Mouse (Mus musculus) kidney, embryonic 14.5 days (tissue): Measurements from ENCODE around the gene Xxylt1. TPM values are rescaled to one million over a fixed set of nuclear protein-coding genes. Genes with fewer than 3 reads are reported as not detected.
A peak's percentile ranks its signal among the peaks of the same experiment; 100 is the strongest.

Source experiments
- ATAC-seq: fragments of 200-750 bp; cut with Nextera tagmentation; 2 replicates; pipeline ENCODE4 v1.8.0; 2017; ENCODE audit warnings: moderate number of reproducible peaks, mild to moderate bottlenecking, moderate TSS enrichment, moderate library complexity; ENCODE audit not compliant: low FRiP score, low TSS enrichment
- H3K27ac ChIP-seq: fragments of 300-500 bp; sonication (generic); 2 replicates; pipeline ENCODE4 v1.5.1; 2014; ENCODE audit warnings: low read depth, mild to moderate bottlenecking, low read length, moderate library complexity, mixed read lengths
- H3K27me3 ChIP-seq: fragments of 300-500 bp; sonication (generic); 2 replicates; pipeline ENCODE4 v1.6.1; 2014; ENCODE audit warnings: mild to moderate bottlenecking, low read length; ENCODE audit not compliant: control insufficient read depth, insufficient read depth
- H3K36me3 ChIP-seq: fragments of 300-500 bp; sonication (generic); 2 replicates; pipeline ENCODE4 v1.6.1; 2014; ENCODE audit warnings: low read length, mixed read lengths; ENCODE audit not compliant: control insufficient read depth, insufficient read depth
- H3K4me1 ChIP-seq: fragments of 300-500 bp; sonication (generic); 2 replicates; pipeline ENCODE4 v1.6.1; 2014; ENCODE audit warnings: low read length, mixed read lengths; ENCODE audit not compliant: control insufficient read depth, insufficient read depth
- H3K4me2 ChIP-seq: fragments of 300-500 bp; sonication (generic); replicated peaks from 2 replicates; pipeline ENCODE4 v1.6.1; 2014; ENCODE audit warnings: low read depth, mild to moderate bottlenecking, low read length
- H3K4me3 ChIP-seq: fragments of 300-500 bp; sonication (generic); 2 replicates; pipeline ENCODE4 v1.5.1; 2014; ENCODE audit warnings: mild to moderate bottlenecking, low read length
- H3K9ac ChIP-seq: fragments of 300-500 bp; sonication (generic); 2 replicates; pipeline ENCODE4 v1.6.1; 2014; ENCODE audit warnings: low read depth, mild to moderate bottlenecking, low read length, moderate library complexity
- H3K9me3 ChIP-seq: fragments of 300-500 bp; sonication (generic); 2 replicates; pipeline ENCODE4 v1.6.1; 2016; ENCODE audit warnings: low read length; ENCODE audit not compliant: control insufficient read depth
- WGBS: fragments of 180-500 bp; shearing (Covaris S2); extraction: QIAGEN DNeasy Blood & Tissue Kit; methylation state at CpG from one replicate; pipeline ENCODE4 v1.1.7; 2014; 5-methylcytosine and 5-hydroxymethylcytosine counted together
- polyA plus RNA-seq: library from polyadenylated mRNA; unstranded; fragments of >200 nt; fragmentation: Nextera tagmentation; extraction: Ambion mirVana; gene quantifications from 2 replicates; pipeline ENCODE4 v1.2.1, GENCODE M21; 2014

Xxylt1 gene
- polyA plus RNA-seq, 1 experiment from 2014 or later: 28.6 TPM

DNA sequence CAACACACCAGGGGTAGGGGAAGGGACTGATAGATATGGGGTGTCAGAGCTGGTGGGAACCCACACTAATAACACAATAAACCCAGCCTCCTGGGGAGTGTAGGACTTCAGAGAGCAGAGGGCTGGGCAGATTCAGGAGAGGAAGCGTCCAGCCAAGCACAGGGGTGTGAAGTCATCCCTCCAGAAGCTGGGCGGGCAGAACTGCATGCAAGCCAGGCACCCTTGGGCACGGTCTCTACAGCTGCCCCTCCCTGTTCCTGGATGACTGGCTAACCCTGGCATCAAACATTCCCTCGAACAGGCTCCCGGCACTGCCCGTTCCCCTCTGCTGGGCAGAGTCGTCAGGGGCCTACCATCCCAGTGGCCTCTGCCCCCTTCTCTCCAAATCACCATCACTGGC lies 13.0 kb downstream of the Xxylt1 start:
- peak; percentile 22; the same call in 1 of the 2 replicates for ATAC-seq
- 35% methylated on average over 7 of the region's 7 CpGs for WGBS

GRCm38 (mm10) chr16:31066344-31067098 lies 14.7 kb downstream of the Xxylt1 start:
- H3K4me1 ChIP-seq: peaks cover 20% of the 10 kb centered on the region
- no peaks in the 10 kb centered on the region for H3K36me3 ChIP-seq
- no peaks in the 10 kb centered on the region for H3K9me3 ChIP-seq
- H3K4me3 ChIP-seq: no peak overlapping the region
- H3K4me2 ChIP-seq: no peak overlapping the region
- H3K27ac ChIP-seq: peak overlapping the region; percentile 48
- ATAC-seq: no peak
- H3K27me3 ChIP-seq: no peaks in the 10 kb centered on the region
- no peak overlapping the region for H3K9ac ChIP-seq
- 57% methylated on average over 15 of the region's 15 CpGs for WGBS

More for the DNA sequence above, 13.0 kb downstream of the Xxylt1 start:
- Histone ChIP-seq H3K9me3 (no peaks in the 10 kb centered on the region), H3K4me1 (peaks cover 20% of the 10 kb centered on the region), H3K4me3 (no peak overlapping the region), H3K27me3 (no peaks in the 10 kb centered on the region), H3K4me2 (no peak overlapping the region), H3K9ac (no peak overlapping the region), H3K27ac (no peak overlapping the region), H3K36me3 (no peaks in the 10 kb centered on the region)

DNA sequence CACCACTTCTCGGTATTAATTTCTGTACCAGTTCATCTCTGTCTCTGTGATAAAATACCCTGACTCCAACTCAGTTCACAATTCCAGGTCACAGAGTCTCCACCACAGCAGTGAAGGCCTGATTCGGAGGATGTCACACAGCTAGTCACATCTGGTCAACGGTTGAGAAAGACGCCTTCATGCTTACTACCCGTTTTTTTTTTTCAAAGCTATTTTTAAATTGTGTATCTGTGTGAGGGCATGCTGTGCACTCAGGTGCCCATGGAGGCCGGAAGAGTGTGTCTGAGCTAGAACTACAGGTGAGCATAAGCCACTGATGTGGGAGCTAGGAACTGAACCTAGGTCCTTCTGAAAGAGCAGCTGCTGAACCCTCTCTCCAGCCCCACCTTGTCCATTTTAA lies 16.4 kb downstream of the Xxylt1 start:
- H3K9ac ChIP-seq: no peak overlapping the region
- 90% methylated on average over 6 of the region's 6 CpGs for WGBS
- no peaks in the 10 kb centered on the region for H3K27me3 ChIP-seq
- H3K9me3 ChIP-seq: no peaks in the 10 kb centered on the region
- H3K36me3 ChIP-seq: no peaks in the 10 kb centered on the region
- no peak overlapping the region for H3K4me3 ChIP-seq
- peaks cover 8% of the 10 kb centered on the region for H3K4me1 ChIP-seq
- ATAC-seq: no peak
- no peak overlapping the region for H3K27ac ChIP-seq
- no peak overlapping the region for H3K4me2 ChIP-seq

- Histone ChIP-seq H3K4me2 (no peak overlapping the region), H3K9ac (no peak overlapping the region), H3K36me3 (no peaks in the 10 kb centered on the region), H3K9me3 (no peaks in the 10 kb centered on the region), H3K27me3 (no peaks in the 10 kb centered on the region), H3K4me3 (no peak overlapping the region), H3K27ac (no peak overlapping the region), H3K4me1 (peaks cover 10% of the 10 kb centered on the region)
- 75% methylated on average over 3 of the region's 3 CpGs for whole genome bisulfite sequencing
- ATAC-seq: no peak
Measured at GRCm38 (mm10) chr16:31062918-31063317, 18.3 kb downstream of the Xxylt1 start.

- Histone ChIP-seq H3K36me3 (no peaks in the 10 kb centered on the region), H3K4me3 (no peak overlapping the region), H3K27ac (no peak overlapping the region), H3K4me1 (peaks cover 10% of the 10 kb centered on the region), H3K27me3 (no peaks in the 10 kb centered on the region), H3K4me2 (no peak overlapping the region), H3K9ac (no peak overlapping the region), H3K9me3 (no peaks in the 10 kb centered on the region)
- ATAC-seq: peak; percentile 59; the same call in 1 of the 2 replicates
- 53% methylated on average over 11 of the region's 11 CpGs for WGBS
Measured at GRCm38 (mm10) chr16:31061246-31061880, 19.9 kb downstream of the Xxylt1 start.

DNA sequence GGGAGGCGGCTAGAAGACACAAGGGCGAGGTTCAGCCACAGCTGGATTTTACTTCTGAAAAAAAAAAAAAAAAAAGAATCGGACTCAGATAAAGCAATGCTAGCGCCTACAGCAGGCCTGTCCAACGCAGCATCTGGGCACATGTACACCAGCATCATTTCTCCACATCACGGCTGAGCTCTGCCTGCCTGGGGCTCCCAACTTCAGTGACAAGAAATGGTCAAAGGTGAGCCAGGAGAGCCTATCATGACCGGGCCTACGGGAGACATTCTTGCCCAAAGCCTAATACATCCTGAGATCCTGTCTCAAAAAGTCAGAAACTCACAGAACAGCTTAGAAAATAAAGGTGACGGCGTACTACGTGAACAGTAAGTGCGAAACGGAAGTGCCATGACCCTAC lies 20.5 kb downstream of the Xxylt1 start:
- H3K36me3 ChIP-seq: no peaks in the 10 kb centered on the region

DNA sequence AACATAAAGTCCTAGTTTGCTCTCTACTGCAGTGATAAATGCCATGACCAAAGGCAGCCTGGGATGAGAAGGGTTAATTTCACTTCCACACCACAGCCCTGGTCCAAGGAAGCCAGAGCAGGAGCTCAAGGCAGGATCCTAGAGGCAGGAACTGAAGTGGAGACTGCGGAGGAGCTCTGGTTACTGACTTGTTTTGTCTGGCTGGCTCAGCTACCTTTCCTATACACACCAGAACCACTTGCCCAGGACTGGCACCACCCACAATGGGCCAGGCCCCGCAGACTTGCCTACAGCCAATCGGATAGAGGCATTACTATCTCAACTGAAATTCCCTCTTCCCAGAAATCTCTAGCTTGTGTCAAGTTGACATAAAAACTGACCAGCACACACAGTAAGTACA lies 21.0 kb downstream of the Xxylt1 start:
- ATAC-seq: no peak
- Histone ChIP-seq H3K4me1 (peaks cover 10% of the 10 kb centered on the region), H3K4me2 (no peak overlapping the region), H3K27ac (no peak overlapping the region), H3K4me3 (no peak overlapping the region), H3K36me3 (no peaks in the 10 kb centered on the region), H3K9me3 (no peaks in the 10 kb centered on the region), H3K9ac (no peak overlapping the region), H3K27me3 (no peaks in the 10 kb centered on the region)
- 93% methylated on average over 3 of the region's 3 CpGs for WGBS

More for the DNA sequence above, 20.5 kb downstream of the Xxylt1 start:
- 94% methylated on average over 13 of the region's 13 CpGs for WGBS
- no peak overlapping the region for H3K4me2 ChIP-seq
- H3K27me3 ChIP-seq: no peaks in the 10 kb centered on the region
- no peak; the same call in 1 of the 2 replicates for ATAC-seq
- peaks cover 10% of the 10 kb centered on the region for H3K4me1 ChIP-seq
- H3K4me3 ChIP-seq: no peak overlapping the region
- no peaks in the 10 kb centered on the region for H3K9me3 ChIP-seq
- H3K9ac ChIP-seq: no peak overlapping the region
- no peak overlapping the region for H3K27ac ChIP-seq

DNA sequence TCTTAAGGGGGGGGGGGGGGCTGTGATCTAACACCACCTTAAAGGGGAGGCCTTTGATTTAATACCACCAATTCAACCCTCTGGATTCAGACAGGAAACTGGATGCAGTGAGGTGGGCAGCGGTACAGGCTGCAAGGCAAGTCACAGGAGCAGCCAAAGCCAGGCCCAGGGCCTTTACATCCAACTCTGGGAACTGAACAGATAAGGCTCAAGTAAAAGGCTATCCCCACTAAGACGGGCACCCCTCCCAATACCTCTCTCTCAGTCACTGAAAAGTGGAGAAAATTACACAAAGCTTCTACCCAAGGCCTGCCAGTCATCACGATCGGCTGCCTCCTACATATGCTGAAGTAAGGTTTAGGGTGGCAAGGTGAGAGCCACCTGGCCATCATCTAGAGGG lies 21.5 kb downstream of the Xxylt1 start:
- Histone ChIP-seq H3K4me2 (no peak overlapping the region), H3K4me3 (no peak overlapping the region), H3K4me1 (peaks cover 10% of the 10 kb centered on the region), H3K9ac (no peak overlapping the region), H3K36me3 (no peaks in the 10 kb centered on the region), H3K27me3 (no peaks in the 10 kb centered on the region), H3K27ac (no peak overlapping the region), H3K9me3 (no peaks in the 10 kb centered on the region)
- WGBS: 81% methylated on average over 4 of the region's 4 CpGs
- ATAC-seq: no peak

GRCm38 (mm10) chr16:31052812-31053211 lies 28.4 kb downstream of the Xxylt1 start:
- H3K4me1 ChIP-seq: peaks cover 4% of the 10 kb centered on the region; the same call in 1 of the 2 replicates
- ATAC-seq: 0 out of 2 replicates have a peak, but pooled peaks have one; percentile 48
- no peak overlapping the region for H3K4me2 ChIP-seq
- no peak overlapping the region for H3K4me3 ChIP-seq
- H3K27me3 ChIP-seq: no peaks in the 10 kb centered on the region
- WGBS: 59% methylated on average over 6 of the region's 6 CpGs
- no peaks in the 10 kb centered on the region for H3K9me3 ChIP-seq
- no peak overlapping the region for H3K27ac ChIP-seq
- H3K36me3 ChIP-seq: no peaks in the 10 kb centered on the region
- no peak overlapping the region for H3K9ac ChIP-seq
